Mouse (Mus musculus) embryonic facial prominence, embryonic 12.5 days (tissue): Measurements from ENCODE around the gene Arpp21. TPM values are rescaled to one million over a fixed set of nuclear protein-coding genes. Genes with fewer than 3 reads are reported as not detected.

Source experiments
- ATAC-seq: fragments of 200-750 bp; cut with Nextera tagmentation; 2 replicates; pipeline ENCODE4 v1.8.0; 2017; ENCODE audit not compliant: insufficient number of reproducible peaks, insufficient read depth, low FRiP score, low TSS enrichment
- H3K27ac ChIP-seq: fragments of 300-500 bp; sonication (generic); 2 replicates; pipeline ENCODE4 v1.5.1; 2016; ENCODE audit warnings: mild to moderate bottlenecking
- H3K27me3 ChIP-seq: fragments of 300-500 bp; sonication (generic); 2 replicates; pipeline ENCODE4 v1.6.1; 2016; ENCODE audit warnings: mild to moderate bottlenecking, moderate library complexity
- H3K36me3 ChIP-seq: fragments of 300-500 bp; sonication (generic); 2 replicates; pipeline ENCODE4 v1.6.1; 2016; ENCODE audit warnings: mild to moderate bottlenecking
- H3K4me1 ChIP-seq: fragments of 300-500 bp; sonication (generic); 2 replicates; pipeline ENCODE4 v1.6.1; 2016
- H3K4me2 ChIP-seq: fragments of 300-500 bp; sonication (generic); replicated peaks from 2 replicates; pipeline ENCODE4 v1.6.1; 2016; ENCODE audit warnings: mild to moderate bottlenecking, moderate library complexity
- H3K4me3 ChIP-seq: fragments of 300-500 bp; sonication (generic); 2 replicates; pipeline ENCODE4 v1.5.1; 2016; ENCODE audit warnings: mild to moderate bottlenecking
- H3K9ac ChIP-seq: fragments of 300-500 bp; sonication (generic); 2 replicates; pipeline ENCODE4 v1.6.1; 2016; ENCODE audit warnings: mild to moderate bottlenecking, moderate library complexity
- H3K9me3 ChIP-seq: fragments of 300-500 bp; sonication (generic); 2 replicates; pipeline ENCODE4 v1.6.1; 2016; ENCODE audit warnings: mild to moderate bottlenecking, moderate library complexity
- WGBS: fragments of 180-500 bp; shearing (Covaris S2); methylation state at CpG from one replicate; pipeline ENCODE4 v1.1.7; 2016; 5-methylcytosine and 5-hydroxymethylcytosine counted together
- polyA plus RNA-seq: library from polyadenylated mRNA; unstranded; fragments of >200 nt; fragmentation: Nextera tagmentation; extraction: Ambion mirVana; gene quantifications from 2 replicates; pipeline ENCODE4 v1.2.1, GENCODE M21; 2016

Arpp21 gene
- polyA plus RNA-seq, 1 experiment from 2014 or later, result 9.8 TPM

GRCm38 (mm10) chr9:112249753-112250152, 14.0 kb upstream of the Arpp21 start:
- Histone ChIP-seq H3K27ac (no peak overlapping the region), H3K4me1 (no peaks in the 10 kb centered on the region), H3K4me3 (no peak overlapping the region), H3K4me2 (no peak overlapping the region), H3K9me3 (no peaks in the 10 kb centered on the region), H3K27me3 (no peaks in the 10 kb centered on the region), H3K9ac (no peak overlapping the region), H3K36me3 (no peaks in the 10 kb centered on the region)
- no peak for ATAC-seq
- WGBS, result 83% methylated on average over 4 of the region's 4 CpGs

GRCm38 (mm10) chr9:112247183-112247582, 11.4 kb upstream of the Arpp21 start:
- Histone ChIP-seq H3K27ac (no peak overlapping the region), H3K27me3 (no peaks in the 10 kb centered on the region), H3K9me3 (no peaks in the 10 kb centered on the region), H3K9ac (no peak overlapping the region), H3K36me3 (no peaks in the 10 kb centered on the region), H3K4me1 (no peaks in the 10 kb centered on the region), H3K4me2 (no peak overlapping the region), H3K4me3 (no peak overlapping the region)
- WGBS, result 72% methylated on average over 2 of the region's 2 CpGs
- ATAC-seq, result no peak

- no peak overlapping the region for H3K4me2 ChIP-seq
- no peak overlapping the region for H3K4me3 ChIP-seq
- no peak overlapping the region for H3K9ac ChIP-seq
- WGBS, result 73% methylated on average over 9 of the region's 9 CpGs
- no peaks in the 10 kb centered on the region for H3K36me3 ChIP-seq
- H3K9me3 ChIP-seq, result no peaks in the 10 kb centered on the region
- no peak for ATAC-seq
- peaks cover 9% of the 10 kb centered on the region; the same call in 1 of the 2 replicates for H3K4me1 ChIP-seq
- H3K27ac ChIP-seq, result no peak overlapping the region
- peaks cover 40% of the 10 kb centered on the region for H3K27me3 ChIP-seq
Measured at GRCm38 (mm10) chr9:112238168-112238567, 2.4 kb upstream of the Arpp21 start.

GRCm38 (mm10) chr9:112236551-112236950, 813 bp upstream of the Arpp21 start:
- no peaks in the 10 kb centered on the region for H3K9me3 ChIP-seq
- no peaks in the 10 kb centered on the region for H3K36me3 ChIP-seq
- WGBS, result 78% methylated on average over 8 of the region's 8 CpGs
- H3K9ac ChIP-seq, result no peak overlapping the region
- H3K4me1 ChIP-seq, result peaks cover 9% of the 10 kb centered on the region; the same call in 1 of the 2 replicates
- H3K27ac ChIP-seq, result no peak overlapping the region
- H3K27me3 ChIP-seq, result peaks cover 51% of the 10 kb centered on the region
- no peak for ATAC-seq
- no peak overlapping the region for H3K4me3 ChIP-seq
- H3K4me2 ChIP-seq, result no peak overlapping the region

- peak; percentile 79 for ATAC-seq
- H3K4me3 ChIP-seq, result peak overlapping the region; percentile 39
- H3K27ac ChIP-seq, result no peak overlapping the region
- H3K4me2 ChIP-seq, result peak overlapping the region; percentile 86
- peaks cover 9% of the 10 kb centered on the region; the same call in 1 of the 2 replicates for H3K4me1 ChIP-seq
- under 1% methylated on average over 44 of the region's 44 CpGs for WGBS
- no peaks in the 10 kb centered on the region for H3K9me3 ChIP-seq
- H3K27me3 ChIP-seq, result peaks cover 54% of the 10 kb centered on the region
- H3K9ac ChIP-seq, result peak overlapping the region; percentile 28; the same call in 1 of the 2 replicates
- H3K36me3 ChIP-seq, result no peaks in the 10 kb centered on the region
Measured at GRCm38 (mm10) chr9:112235041-112235695, 570 bp downstream of the Arpp21 start.

GRCm38 (mm10) chr9:112234505-112235024, 1.2 kb downstream of the Arpp21 start:
- ATAC-seq, result no peak
- H3K36me3 ChIP-seq, result no peaks in the 10 kb centered on the region
- peaks cover 9% of the 10 kb centered on the region; the same call in 1 of the 2 replicates for H3K4me1 ChIP-seq
- peaks cover 54% of the 10 kb centered on the region for H3K27me3 ChIP-seq
- peak overlapping the region; percentile 86 for H3K4me2 ChIP-seq
- H3K4me3 ChIP-seq, result peak overlapping the region; percentile 39
- H3K9ac ChIP-seq, result peak overlapping the region; percentile 28; the same call in 1 of the 2 replicates
- H3K27ac ChIP-seq, result no peak overlapping the region
- H3K9me3 ChIP-seq, result no peaks in the 10 kb centered on the region
- 1% methylated on average over 24 of the region's 24 CpGs for WGBS

- no peak for ATAC-seq
- Histone ChIP-seq H3K9me3 (no peaks in the 10 kb centered on the region), H3K27me3 (peaks cover 54% of the 10 kb centered on the region), H3K36me3 (no peaks in the 10 kb centered on the region), H3K4me1 (peaks cover 9% of the 10 kb centered on the region; the same call in 1 of the 2 replicates), H3K9ac (no peak overlapping the region), H3K4me3 (peak overlapping the region; percentile 39), H3K27ac (no peak overlapping the region), H3K4me2 (peak overlapping the region; percentile 86)
- WGBS, result 19% methylated on average over 12 of the region's 12 CpGs
Measured at GRCm38 (mm10) chr9:112233822-112234504, 1.8 kb downstream of the Arpp21 start.

GRCm38 (mm10) chr9:112233378-112233777, 2.4 kb downstream of the Arpp21 start:
- Histone ChIP-seq H3K36me3 (no peaks in the 10 kb centered on the region), H3K27ac (no peak overlapping the region), H3K4me1 (peaks cover 9% of the 10 kb centered on the region; the same call in 1 of the 2 replicates), H3K9ac (no peak overlapping the region), H3K9me3 (no peaks in the 10 kb centered on the region), H3K4me2 (no peak overlapping the region), H3K27me3 (peaks cover 54% of the 10 kb centered on the region), H3K4me3 (no peak overlapping the region)
- no peak for ATAC-seq
- 59% methylated on average over 6 of the region's 6 CpGs for WGBS

- peaks cover 45% of the 10 kb centered on the region for H3K27me3 ChIP-seq
- WGBS, result 55% methylated on average over 8 of the region's 8 CpGs
- no peak overlapping the region for H3K4me3 ChIP-seq
- H3K27ac ChIP-seq, result no peak overlapping the region
- no peak overlapping the region for H3K9ac ChIP-seq
- peaks cover 9% of the 10 kb centered on the region; the same call in 1 of the 2 replicates for H3K4me1 ChIP-seq
- no peaks in the 10 kb centered on the region for H3K9me3 ChIP-seq
- no peak for ATAC-seq
- H3K4me2 ChIP-seq, result no peak overlapping the region
- H3K36me3 ChIP-seq, result no peaks in the 10 kb centered on the region
Measured at GRCm38 (mm10) chr9:112231935-112232575, 3.7 kb downstream of the Arpp21 start.

- no peak overlapping the region for H3K4me3 ChIP-seq
- H3K27ac ChIP-seq, result no peak overlapping the region
- H3K27me3 ChIP-seq, result peaks cover 42% of the 10 kb centered on the region
- no peaks in the 10 kb centered on the region for H3K9me3 ChIP-seq
- H3K4me1 ChIP-seq, result peaks cover 9% of the 10 kb centered on the region; the same call in 1 of the 2 replicates
- no peaks in the 10 kb centered on the region for H3K36me3 ChIP-seq
- no peak overlapping the region for H3K9ac ChIP-seq
- WGBS, result 84% methylated on average over 5 of the region's 5 CpGs
- H3K4me2 ChIP-seq, result no peak overlapping the region
- no peak for ATAC-seq
Measured at GRCm38 (mm10) chr9:112231383-112231782, 4.4 kb downstream of the Arpp21 start.

GRCm38 (mm10) chr9:112230716-112231361, 4.9 kb downstream of the Arpp21 start:
- no peaks in the 10 kb centered on the region for H3K9me3 ChIP-seq
- peaks cover 9% of the 10 kb centered on the region; the same call in 1 of the 2 replicates for H3K4me1 ChIP-seq
- no peak overlapping the region for H3K4me3 ChIP-seq
- H3K9ac ChIP-seq, result no peak overlapping the region
- WGBS, result 80% methylated on average over 4 of the region's 4 CpGs
- no peaks in the 10 kb centered on the region for H3K36me3 ChIP-seq
- H3K27ac ChIP-seq, result no peak overlapping the region
- H3K27me3 ChIP-seq, result peaks cover 38% of the 10 kb centered on the region
- no peak overlapping the region for H3K4me2 ChIP-seq
- ATAC-seq, result no peak
